Mouse (Mus musculus): Measurements from ENCODE around the gene 2510009E07Rik. TPM values are rescaled to one million over a fixed set of nuclear protein-coding genes. Genes with fewer than 3 reads are reported as not detected.

2510009E07Rik gene
- polyA plus RNA-seq (2014; fragmentation: Nextera tagmentation; extraction: Ambion mirVana), result 37.6 and 43.5 TPM in 2 replicates

GRCm38 (mm10) chr16:21694463-21695241, at the start of gene 2510009E07Rik:
Gene 2510009E07Rik (minus strand): TSS chr16:21694665.
- peak; percentile 92 for DNase-seq (ENCODE audit: low spot score)
- Histone ChIP-seq H3K4me2 (ENCODE audit: low read depth) (peak within 1 kb of the TSS; percentile 98), H3K27me3 (ENCODE audit: control insufficient read depth, insufficient read depth, low read length) (no peaks in the 10 kb centered on the region), H3K27ac (ENCODE audit: low read depth, low read length) (peak within 1 kb of the TSS; percentile 89), H3K36me3 (ENCODE audit: control insufficient read depth, insufficient read depth, low read length) (no peaks in the 10 kb centered on the region), H3K9ac (ENCODE audit: low read length) (peak within 1 kb of the TSS; percentile 91), H3K4me3 (ENCODE audit: low read depth, low read length) (peak within 1 kb of the TSS; percentile 78), H3K9me3 (ENCODE audit: control insufficient read depth, low read length) (no peaks in the 10 kb centered on the region), H3K4me1 (ENCODE audit: control insufficient read depth, insufficient read depth, low read length) (peaks cover 10% of the 10 kb centered on the region; the same call in 1 of the 2 replicates)
- ATAC-seq (ENCODE audit: insufficient read depth, low FRiP score, low TSS enrichment), result peak; percentile 83
- under 1% methylated on average over 44 of the region's 61 CpGs for WGBS

GRCm38 (mm10) chr16:21743401-21743800, 48.9 kb upstream of the 2510009E07Rik start:
- Histone ChIP-seq H3K4me1 (ENCODE audit: control insufficient read depth, insufficient read depth, low read length) (no peaks in the 10 kb centered on the region), H3K9me3 (ENCODE audit: control insufficient read depth, low read length) (no peaks in the 10 kb centered on the region), H3K4me2 (ENCODE audit: low read depth) (no peak overlapping the region), H3K4me3 (ENCODE audit: low read depth, low read length) (no peak overlapping the region), H3K27me3 (ENCODE audit: control insufficient read depth, insufficient read depth, low read length) (no peaks in the 10 kb centered on the region), H3K36me3 (ENCODE audit: control insufficient read depth, insufficient read depth, low read length) (no peaks in the 10 kb centered on the region), H3K9ac (ENCODE audit: low read length) (no peak overlapping the region), H3K27ac (ENCODE audit: low read depth, low read length) (no peak overlapping the region)
- DNase-seq (ENCODE audit: low spot score) (no peak), ATAC-seq (ENCODE audit: insufficient read depth, low FRiP score, low TSS enrichment) (no peak)
- WGBS, result 96% methylated on average over 6 of the region's 6 CpGs

- no peak overlapping the region for H3K4me3 ChIP-seq (ENCODE audit: low read depth, low read length)
- 91% methylated on average over 5 of the region's 5 CpGs for WGBS
- H3K4me1 ChIP-seq (ENCODE audit: control insufficient read depth, insufficient read depth, low read length), result no peaks in the 10 kb centered on the region
- no peaks in the 10 kb centered on the region for H3K36me3 ChIP-seq (ENCODE audit: control insufficient read depth, insufficient read depth, low read length)
- no peak overlapping the region for H3K9ac ChIP-seq (ENCODE audit: low read length)
- ATAC-seq (ENCODE audit: insufficient read depth, low FRiP score, low TSS enrichment) (no peak), DNase-seq (ENCODE audit: low spot score) (no peak)
- no peak overlapping the region for H3K27ac ChIP-seq (ENCODE audit: low read depth, low read length)
- H3K9me3 ChIP-seq (ENCODE audit: control insufficient read depth, low read length), result no peaks in the 10 kb centered on the region
- no peak overlapping the region for H3K4me2 ChIP-seq (ENCODE audit: low read depth)
- H3K27me3 ChIP-seq (ENCODE audit: control insufficient read depth, insufficient read depth, low read length), result no peaks in the 10 kb centered on the region
These were observed 48.4 kb upstream of the 2510009E07Rik start for GRCm38 (mm10) chr16:21742898-21743297.

GRCm38 (mm10) chr16:21742191-21742870, 47.9 kb upstream of the 2510009E07Rik start:
- WGBS, result 84% methylated on average over 5 of the region's 5 CpGs
- no peaks in the 10 kb centered on the region for H3K4me1 ChIP-seq (ENCODE audit: control insufficient read depth, insufficient read depth, low read length)
- H3K27me3 ChIP-seq (ENCODE audit: control insufficient read depth, insufficient read depth, low read length), result no peaks in the 10 kb centered on the region
- no peak for DNase-seq (ENCODE audit: low spot score)
- H3K27ac ChIP-seq (ENCODE audit: low read depth, low read length), result no peak overlapping the region
- no peak overlapping the region for H3K4me2 ChIP-seq (ENCODE audit: low read depth)
- no peaks in the 10 kb centered on the region for H3K36me3 ChIP-seq (ENCODE audit: control insufficient read depth, insufficient read depth, low read length)
- ATAC-seq (ENCODE audit: insufficient read depth, low FRiP score, low TSS enrichment), result no peak
- no peak overlapping the region for H3K9ac ChIP-seq (ENCODE audit: low read length)
- H3K4me3 ChIP-seq (ENCODE audit: low read depth, low read length), result no peak overlapping the region
- H3K9me3 ChIP-seq (ENCODE audit: control insufficient read depth, low read length), result no peaks in the 10 kb centered on the region

GRCm38 (mm10) chr16:21741542-21741941, 47.1 kb upstream of the 2510009E07Rik start:
- ATAC-seq (ENCODE audit: insufficient read depth, low FRiP score, low TSS enrichment) (no peak), DNase-seq (ENCODE audit: low spot score) (no peak)
- Histone ChIP-seq H3K9me3 (ENCODE audit: control insufficient read depth, low read length) (no peaks in the 10 kb centered on the region), H3K4me1 (ENCODE audit: control insufficient read depth, insufficient read depth, low read length) (no peaks in the 10 kb centered on the region), H3K4me2 (ENCODE audit: low read depth) (no peak overlapping the region), H3K36me3 (ENCODE audit: control insufficient read depth, insufficient read depth, low read length) (no peaks in the 10 kb centered on the region), H3K4me3 (ENCODE audit: low read depth, low read length) (no peak overlapping the region), H3K27me3 (ENCODE audit: control insufficient read depth, insufficient read depth, low read length) (no peaks in the 10 kb centered on the region), H3K27ac (ENCODE audit: low read depth, low read length) (no peak overlapping the region), H3K9ac (ENCODE audit: low read length) (no peak overlapping the region)
- WGBS, result 88% methylated on average over 3 of the region's 3 CpGs

GRCm38 (mm10) chr16:21735638-21736037, 41.2 kb upstream of the 2510009E07Rik start:
- no peaks in the 10 kb centered on the region for H3K9me3 ChIP-seq (ENCODE audit: control insufficient read depth, low read length)
- H3K4me1 ChIP-seq (ENCODE audit: control insufficient read depth, insufficient read depth, low read length), result no peaks in the 10 kb centered on the region
- no peaks in the 10 kb centered on the region for H3K27me3 ChIP-seq (ENCODE audit: control insufficient read depth, insufficient read depth, low read length)
- ATAC-seq (ENCODE audit: insufficient read depth, low FRiP score, low TSS enrichment), result no peak
- 94% methylated on average over 1 of the region's 1 CpGs for WGBS
- H3K4me3 ChIP-seq (ENCODE audit: low read depth, low read length), result no peak overlapping the region
- no peak for DNase-seq (ENCODE audit: low spot score)
- no peaks in the 10 kb centered on the region for H3K36me3 ChIP-seq (ENCODE audit: control insufficient read depth, insufficient read depth, low read length)
- no peak overlapping the region for H3K9ac ChIP-seq (ENCODE audit: low read length)
- H3K4me2 ChIP-seq (ENCODE audit: low read depth), result no peak overlapping the region
- no peak overlapping the region for H3K27ac ChIP-seq (ENCODE audit: low read depth, low read length)

- Histone ChIP-seq H3K27ac (ENCODE audit: low read depth, low read length) (no peak overlapping the region), H3K27me3 (ENCODE audit: control insufficient read depth, insufficient read depth, low read length) (no peaks in the 10 kb centered on the region), H3K9me3 (ENCODE audit: control insufficient read depth, low read length) (no peaks in the 10 kb centered on the region), H3K9ac (ENCODE audit: low read length) (no peak overlapping the region; the same call in 1 of the 2 replicates), H3K4me2 (ENCODE audit: low read depth) (no peak overlapping the region), H3K4me1 (ENCODE audit: control insufficient read depth, insufficient read depth, low read length) (no peaks in the 10 kb centered on the region), H3K4me3 (ENCODE audit: low read depth, low read length) (no peak overlapping the region), H3K36me3 (ENCODE audit: control insufficient read depth, insufficient read depth, low read length) (no peaks in the 10 kb centered on the region)
- DNase-seq (ENCODE audit: low spot score), result peak; percentile 61
- ATAC-seq (ENCODE audit: insufficient read depth, low FRiP score, low TSS enrichment), result no peak
- 48% methylated on average over 10 of the region's 10 CpGs for WGBS
These were observed 33.5 kb upstream of the 2510009E07Rik start for GRCm38 (mm10) chr16:21727897-21728364.

- Histone ChIP-seq H3K9me3 (ENCODE audit: control insufficient read depth, low read length) (no peaks in the 10 kb centered on the region), H3K36me3 (ENCODE audit: control insufficient read depth, insufficient read depth, low read length) (no peaks in the 10 kb centered on the region), H3K4me1 (ENCODE audit: control insufficient read depth, insufficient read depth, low read length) (no peaks in the 10 kb centered on the region), H3K27me3 (ENCODE audit: control insufficient read depth, insufficient read depth, low read length) (no peaks in the 10 kb centered on the region), H3K4me2 (ENCODE audit: low read depth) (no peak overlapping the region), H3K4me3 (ENCODE audit: low read depth, low read length) (no peak overlapping the region), H3K27ac (ENCODE audit: low read depth, low read length) (no peak overlapping the region), H3K9ac (ENCODE audit: low read length) (no peak overlapping the region)
- DNase-seq (ENCODE audit: low spot score) (no peak), ATAC-seq (ENCODE audit: insufficient read depth, low FRiP score, low TSS enrichment) (no peak)
- 96% methylated on average over 3 of the region's 3 CpGs for WGBS
These were observed 33.0 kb upstream of the 2510009E07Rik start for GRCm38 (mm10) chr16:21727421-21727820.
